Mouse (Mus musculus) neural tube, embryonic 14.5 days (tissue): Measurements from ENCODE around the gene 4930407I10Rik. TPM values are rescaled to one million over a fixed set of nuclear protein-coding genes. Genes with fewer than 3 reads are reported as not detected.

Experiments used
- ATAC-seq: fragments of 200-750 bp; cut with Nextera tagmentation; 2 replicates; pipeline ENCODE4 v1.8.0; 2017; ENCODE audit warnings: low read depth, mild to moderate bottlenecking, moderate TSS enrichment, moderate library complexity
- H3K27ac ChIP-seq: fragments of 300-500 bp; sonication (generic); 2 replicates; pipeline ENCODE4 v1.5.1; 2014; ENCODE audit warnings: low read depth, mild to moderate bottlenecking, control low read depth, low read length, moderate library complexity, mixed read lengths
- H3K27me3 ChIP-seq: fragments of 300-500 bp; sonication (generic); 2 replicates; pipeline ENCODE4 v1.6.1; 2014; ENCODE audit warnings: low read length; ENCODE audit not compliant: control insufficient read depth, insufficient read depth
- H3K36me3 ChIP-seq: fragments of 300-500 bp; sonication (generic); 2 replicates; pipeline ENCODE4 v1.6.1; 2014; ENCODE audit warnings: low read length, mixed read lengths; ENCODE audit not compliant: control insufficient read depth, insufficient read depth
- H3K4me1 ChIP-seq: fragments of 300-500 bp; sonication (generic); 2 replicates; pipeline ENCODE4 v1.6.1; 2014; ENCODE audit warnings: low read length; ENCODE audit not compliant: control insufficient read depth, insufficient read depth
- H3K4me2 ChIP-seq: fragments of 300-500 bp; sonication (generic); 2 replicates; pipeline ENCODE4 v1.6.1; 2014; ENCODE audit warnings: mild to moderate bottlenecking, low read depth, low read length, control low read depth
- H3K4me3 ChIP-seq: fragments of 300-500 bp; sonication (generic); 2 replicates; pipeline ENCODE4 v1.5.1; 2014; ENCODE audit warnings: low read depth, low read length, control low read depth, mixed read lengths
- H3K9ac ChIP-seq: fragments of 300-500 bp; sonication (generic); replicated peaks from 2 replicates; pipeline ENCODE4 v1.6.1; 2014; ENCODE audit warnings: low read depth, mild to moderate bottlenecking, control low read depth, low read length, mixed read lengths
- H3K9me3 ChIP-seq: fragments of 300-500 bp; sonication (generic); 2 replicates; pipeline ENCODE4 v1.6.1; 2016; ENCODE audit warnings: low read length; ENCODE audit not compliant: control insufficient read depth
- WGBS: fragments of 180-500 bp; shearing (Covaris S2); extraction: QIAGEN DNeasy Blood & Tissue Kit; methylation state at CpG from one replicate; pipeline ENCODE4 v1.1.7; 2014; 5-methylcytosine and 5-hydroxymethylcytosine counted together
- polyA plus RNA-seq: library from polyadenylated mRNA; unstranded; fragments of >200 nt; fragmentation: Nextera tagmentation; extraction: Ambion mirVana; gene quantifications from 2 replicates; pipeline ENCODE4 v1.2.1, GENCODE M21; 2014

The 4930407I10Rik gene
- polyA plus RNA-seq, 1 experiment from 2014 or later: not detected

DNA sequence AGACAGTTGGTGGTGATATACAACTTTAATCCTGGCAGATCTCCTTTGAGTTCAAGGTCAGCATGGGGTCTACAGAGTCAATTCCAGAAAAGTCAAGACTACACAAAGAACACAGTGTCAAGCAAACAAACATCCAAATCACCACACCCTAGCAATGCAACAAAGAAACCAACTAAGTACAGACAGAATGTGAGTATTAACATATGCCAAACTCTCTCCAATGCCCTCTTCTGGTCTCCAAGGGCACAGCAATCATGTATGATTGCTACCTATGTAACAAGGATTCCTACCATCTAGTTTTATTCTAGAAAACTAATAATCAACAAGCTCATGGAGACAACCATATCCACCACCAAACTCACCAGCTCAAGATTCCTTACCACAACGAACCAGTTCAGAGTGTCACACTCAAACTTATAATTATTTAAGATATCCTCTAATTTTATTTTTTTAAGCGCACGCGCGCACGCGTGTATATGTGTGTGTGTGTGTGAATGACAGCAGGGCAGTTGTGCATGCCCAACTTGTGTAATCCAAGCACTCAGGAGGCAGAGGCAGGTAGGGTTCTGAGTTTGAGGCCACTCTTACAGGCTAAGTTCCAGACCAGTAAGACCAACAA is 14.7 kb upstream of the 4930407I10Rik start:
- no peak overlapping the region for H3K27ac ChIP-seq
- H3K27me3 ChIP-seq: no peaks in the 10 kb centered on the region
- H3K36me3 ChIP-seq: peaks cover 19% of the 10 kb centered on the region
- H3K9me3 ChIP-seq: no peaks in the 10 kb centered on the region
- no peak overlapping the region for H3K4me3 ChIP-seq
- no peak for ATAC-seq
- peaks cover 11% of the 10 kb centered on the region for H3K4me1 ChIP-seq
- WGBS: 97% methylated on average over 7 of the region's 7 CpGs
- H3K9ac ChIP-seq: no peak overlapping the region
- H3K4me2 ChIP-seq: no peak overlapping the region

DNA sequence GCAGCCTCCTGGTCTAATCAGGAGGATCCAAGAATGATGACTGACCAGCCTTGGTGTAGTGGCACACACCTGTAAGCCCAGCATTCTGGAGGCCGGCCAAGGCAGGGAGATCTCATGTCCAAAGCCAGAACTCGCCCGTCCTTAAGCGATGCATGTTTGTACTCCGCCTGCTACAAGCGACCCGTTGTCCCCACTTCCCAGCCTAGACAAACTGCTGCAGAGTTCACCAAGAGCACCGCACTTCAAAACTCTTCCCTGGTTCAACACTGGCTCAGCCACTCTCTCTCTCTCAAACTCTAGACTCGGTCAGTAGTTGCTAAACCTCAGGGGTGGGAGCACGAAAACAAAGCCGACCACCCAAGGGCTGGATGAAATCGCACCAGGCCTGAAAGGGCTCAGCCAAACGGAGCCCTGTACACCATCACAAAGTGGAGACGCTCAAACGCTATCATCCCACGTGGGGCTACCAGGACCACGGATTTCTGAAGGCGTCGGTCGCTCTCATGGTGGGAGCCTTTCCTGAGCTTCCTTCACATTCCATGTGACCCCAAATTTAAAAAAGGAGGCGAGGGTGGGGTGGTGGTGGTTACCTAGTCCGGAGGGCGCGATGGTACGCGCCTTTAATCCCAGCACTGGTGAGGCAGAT is 12.6 kb upstream of the 4930407I10Rik start:
- peaks cover 11% of the 10 kb centered on the region for H3K4me1 ChIP-seq
- no peak for ATAC-seq
- peak overlapping the region; percentile 88 for H3K9ac ChIP-seq
- no peaks in the 10 kb centered on the region for H3K9me3 ChIP-seq
- H3K36me3 ChIP-seq: peaks cover 8% of the 10 kb centered on the region; the same call in 1 of the 2 replicates
- WGBS: 5% methylated on average over 26 of the region's 26 CpGs
- H3K4me3 ChIP-seq: peak overlapping the region; percentile 96
- no peaks in the 10 kb centered on the region for H3K27me3 ChIP-seq
- peak overlapping the region; percentile 97 for H3K4me2 ChIP-seq
- H3K27ac ChIP-seq: no peak overlapping the region

DNA sequence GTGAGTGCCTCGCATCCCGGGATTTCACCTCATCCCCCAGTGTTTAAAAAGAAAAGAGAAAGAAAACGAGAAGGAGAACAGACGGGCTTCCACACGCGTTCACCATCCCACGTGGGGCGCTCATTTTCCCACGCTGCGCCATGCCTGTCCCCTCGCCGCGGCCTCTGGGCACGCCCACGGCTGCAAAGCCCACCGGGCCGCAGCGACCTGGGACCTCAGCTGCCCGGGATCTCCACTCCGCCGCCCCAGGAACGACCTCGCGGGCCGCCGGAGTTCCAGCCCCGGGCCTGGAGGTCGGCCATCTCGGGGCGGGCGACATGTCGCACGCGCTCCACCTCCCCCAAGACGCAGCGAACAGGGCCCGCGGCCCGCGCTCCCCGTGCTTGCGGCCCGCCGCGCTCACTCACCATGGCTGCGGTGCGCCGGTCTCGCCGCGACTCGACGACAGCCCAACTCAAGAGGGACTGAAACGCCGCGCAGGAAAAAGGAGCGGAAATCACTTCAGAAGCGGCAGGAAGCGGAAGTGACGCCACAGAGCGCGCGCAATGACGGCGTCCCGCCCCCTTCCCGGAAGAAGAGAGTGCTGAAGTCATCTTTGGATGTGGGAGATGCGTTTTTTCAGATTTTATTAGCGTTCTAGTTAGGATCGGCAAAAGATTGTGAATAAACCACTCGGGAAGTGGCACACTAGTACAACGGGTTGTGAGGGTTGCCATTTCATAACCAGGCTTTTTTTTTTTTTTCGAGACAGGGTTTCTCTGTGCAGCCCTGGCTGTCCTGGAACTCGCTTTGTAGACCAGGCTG is 11.7 kb upstream of the 4930407I10Rik start, which contains the start of gene Snu13:
TSS of gene Snu13 (minus strand) at position 519 of the 804 bp plus-strand sequence.
- H3K4me3 ChIP-seq: peak within 1 kb of the TSS; percentile 96
- WGBS: under 1% methylated on average over 73 of the region's 74 CpGs

DNA sequence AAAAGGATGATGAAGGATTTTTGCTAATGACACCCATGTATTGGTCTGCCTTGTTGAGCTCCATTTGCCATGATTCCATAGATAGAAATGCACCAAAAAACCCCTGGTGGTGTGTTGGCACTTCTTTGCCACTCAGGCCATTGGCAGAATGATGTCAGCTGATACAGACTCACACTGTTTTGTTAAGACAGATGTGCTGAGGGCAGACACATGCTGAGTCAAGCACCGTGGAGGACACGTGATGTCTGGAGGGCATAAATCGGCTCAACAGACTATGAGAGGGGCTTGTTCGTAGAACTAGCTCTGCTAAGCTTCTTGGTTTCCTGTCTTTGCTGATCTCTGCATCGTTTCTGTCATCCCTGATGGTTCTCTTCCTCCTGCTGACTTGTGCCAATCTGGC is 6.4 kb upstream of the 4930407I10Rik start:
- H3K27ac ChIP-seq: no peak overlapping the region
- WGBS: 67% methylated on average over 5 of the region's 5 CpGs
- H3K9ac ChIP-seq: no peak overlapping the region
- H3K4me1 ChIP-seq: no peaks in the 10 kb centered on the region
- no peak for ATAC-seq
- no peaks in the 10 kb centered on the region for H3K9me3 ChIP-seq
- H3K27me3 ChIP-seq: no peaks in the 10 kb centered on the region
- no peak overlapping the region for H3K4me2 ChIP-seq
- H3K4me3 ChIP-seq: no peak overlapping the region
- no peaks in the 10 kb centered on the region for H3K36me3 ChIP-seq

More for the DNA sequence above, 11.7 kb upstream of the 4930407I10Rik start, which contains the start of gene Snu13:
- Histone ChIP-seq H3K27ac (peak within 1 kb of the TSS; percentile 89), H3K4me2 (peak within 1 kb of the TSS; percentile 97), H3K27me3 (no peaks in the 10 kb centered on the region), H3K36me3 (peaks cover 6% of the 10 kb centered on the region; the same call in 1 of the 2 replicates), H3K9me3 (no peaks in the 10 kb centered on the region), H3K4me1 (peaks cover 11% of the 10 kb centered on the region), H3K9ac (peak within 1 kb of the TSS; percentile 88)
- peak; percentile 92 for ATAC-seq

DNA sequence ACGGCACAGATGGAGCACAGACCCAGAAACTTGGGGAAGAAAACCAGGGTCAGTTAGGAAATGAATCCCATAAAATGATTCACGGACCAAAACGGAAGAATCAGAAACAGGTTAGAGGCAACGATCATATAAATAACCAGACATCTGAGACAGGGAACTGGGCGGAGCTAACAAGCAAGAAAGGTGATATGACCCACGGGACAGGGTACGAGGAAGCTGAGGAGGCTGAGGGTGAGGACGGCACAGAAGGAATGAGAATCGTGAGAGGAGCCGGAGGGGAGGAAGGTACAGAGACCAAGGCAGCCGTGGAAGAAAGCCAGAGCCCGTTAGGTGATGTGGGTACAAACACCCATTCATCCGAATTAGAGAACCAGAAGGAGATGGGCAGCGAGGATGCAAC is 5.0 kb downstream of the 4930407I10Rik start:
- no peaks in the 10 kb centered on the region for H3K9me3 ChIP-seq
- 0 out of 2 replicates have a peak, but pooled peaks cover 2% of the 10 kb centered on the region for H3K27me3 ChIP-seq

DNA sequence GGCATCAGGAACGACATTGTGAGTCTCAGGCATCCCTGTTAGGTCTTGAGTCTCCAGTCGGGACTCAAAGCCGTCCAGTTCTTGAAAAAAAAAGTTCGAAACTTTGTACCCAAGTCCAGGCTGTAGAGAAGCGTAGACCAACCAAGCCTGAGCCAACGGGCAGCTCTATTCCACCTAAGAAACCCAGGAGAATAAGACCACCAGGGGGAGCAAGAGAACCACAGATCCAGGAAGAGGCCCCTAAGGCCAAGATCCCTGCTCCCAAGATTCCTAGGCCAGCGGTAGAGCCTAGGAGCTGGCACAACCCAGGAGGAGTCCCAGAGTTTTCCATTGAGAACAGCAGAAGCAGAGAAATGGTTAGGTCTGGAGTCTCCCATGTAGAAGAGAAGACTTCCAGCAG is 6.6 kb downstream of the 4930407I10Rik start:
- Histone ChIP-seq H3K9ac (no peak overlapping the region), H3K4me2 (no peak overlapping the region), H3K27me3 (peaks cover 10% of the 10 kb centered on the region), H3K27ac (no peak overlapping the region), H3K9me3 (no peaks in the 10 kb centered on the region), H3K36me3 (no peaks in the 10 kb centered on the region), H3K4me3 (no peak overlapping the region), H3K4me1 (no peaks in the 10 kb centered on the region)
- WGBS: 16% methylated on average over 7 of the region's 7 CpGs
- ATAC-seq: no peak

More for the DNA sequence above, 5.0 kb downstream of the 4930407I10Rik start:
- no peak overlapping the region for H3K9ac ChIP-seq
- whole genome bisulfite sequencing: 75% methylated on average over 14 of the region's 14 CpGs
- no peak overlapping the region for H3K27ac ChIP-seq
- no peak for ATAC-seq
- H3K4me3 ChIP-seq: no peak overlapping the region
- H3K4me2 ChIP-seq: no peak overlapping the region
- no peaks in the 10 kb centered on the region for H3K36me3 ChIP-seq
- no peaks in the 10 kb centered on the region for H3K4me1 ChIP-seq

DNA sequence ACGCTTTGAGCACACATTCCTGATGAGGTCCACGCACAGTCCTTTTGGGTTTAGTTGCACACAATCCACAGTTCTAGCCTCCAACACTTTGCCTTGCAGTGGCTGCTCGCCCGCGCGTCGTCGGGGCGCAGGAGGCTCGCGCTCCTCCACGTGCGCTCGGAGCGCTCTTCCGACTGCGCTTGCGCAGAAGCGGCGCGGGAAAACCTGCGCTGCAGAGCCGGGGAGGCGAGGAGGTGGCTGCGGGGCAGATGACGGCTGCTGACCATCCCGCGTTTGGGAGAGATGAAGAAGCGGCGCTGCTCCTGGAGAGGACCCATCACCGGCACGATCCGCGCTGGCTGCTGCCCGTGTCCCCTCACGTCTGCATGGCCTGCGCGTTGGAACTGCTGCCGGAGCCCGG is 10.9 kb downstream of the 4930407I10Rik start, which contains the start of gene Mei1:
TSS of gene Mei1 (plus strand) at position 99 of the 400 bp plus-strand sequence.
- Histone ChIP-seq H3K9me3 (no peaks in the 10 kb centered on the region), H3K9ac (no peak within 1 kb of the TSS), H3K27ac (no peak within 1 kb of the TSS), H3K4me2 (peak within 1 kb of the TSS; percentile 33; the same call in 1 of the 2 replicates), H3K4me1 (no peaks in the 10 kb centered on the region), H3K27me3 (peaks cover 11% of the 10 kb centered on the region), H3K4me3 (no peak within 1 kb of the TSS; the same call in 1 of the 2 replicates), H3K36me3 (no peaks in the 10 kb centered on the region)
- WGBS: 20% methylated on average over 40 of the region's 40 CpGs
- no peak for ATAC-seq

DNA sequence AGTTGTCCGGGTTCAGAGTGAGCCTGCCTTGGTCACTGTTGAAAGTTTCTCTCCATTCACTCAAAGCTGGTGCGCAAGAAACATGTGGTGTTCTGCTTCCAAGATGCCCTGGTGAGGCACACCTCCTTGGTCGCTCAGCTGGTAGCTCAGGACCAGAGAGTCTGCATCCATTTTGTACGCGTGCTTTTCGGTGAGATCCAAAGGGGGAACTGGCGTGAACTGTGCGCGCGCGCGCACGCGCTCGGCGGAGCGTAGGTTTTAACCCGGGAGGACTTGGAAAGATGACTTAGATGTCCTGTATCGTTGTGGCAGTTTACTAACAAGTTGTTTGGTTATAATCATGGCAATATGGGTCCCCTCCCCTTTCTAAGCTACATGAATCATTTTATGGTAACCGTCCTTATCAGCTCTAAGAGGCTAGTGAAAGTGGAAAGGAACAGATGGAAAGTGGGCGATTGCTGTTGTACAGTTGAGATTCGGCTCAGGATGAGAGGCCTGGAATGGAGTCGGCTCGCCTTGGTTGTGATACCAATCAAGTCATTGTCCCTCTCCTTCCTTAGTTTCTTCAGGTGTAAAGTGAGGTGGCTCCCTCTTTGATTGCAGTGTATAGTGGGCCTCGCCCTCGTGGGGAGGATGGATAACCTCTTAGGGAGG is 13.0 kb downstream of the 4930407I10Rik start:
- WGBS: 92% methylated on average over 26 of the region's 26 CpGs
- H3K9me3 ChIP-seq: no peaks in the 10 kb centered on the region
- no peak overlapping the region for H3K4me3 ChIP-seq
- H3K4me1 ChIP-seq: no peaks in the 10 kb centered on the region
- no peak overlapping the region for H3K27ac ChIP-seq
- H3K4me2 ChIP-seq: no peak overlapping the region
- no peak overlapping the region for H3K9ac ChIP-seq
- H3K36me3 ChIP-seq: no peaks in the 10 kb centered on the region
- no peak for ATAC-seq
- H3K27me3 ChIP-seq: peaks cover 11% of the 10 kb centered on the region
